Mouse (Mus musculus) gonadal fat pad, adult 2 months (tissue): ENCODE results near the gene Cd300ld2. TPM values are rescaled to one million over a fixed set of nuclear protein-coding genes. Genes with fewer than 3 reads are reported as not detected.
"Not testable (repeated sequence)": the region's sequence is repeated elsewhere in the genome, so short reads cannot be mapped to it uniquely, and the experiment has no call there.

Source experiments
- DNase-seq: peaks from one replicate; pipeline ENCODE4 v3.0.0-alpha.2; 2012; ENCODE audit warnings: low read depth
- polyA plus RNA-seq: library from polyadenylated mRNA; depleted of rRNA; stranded (reverse); fragments of >200 nt; gene quantifications from 2 replicates; pipeline ENCODE4 v1.2.3, GENCODE M21; 2012; rRNA removed

Cd300ld2 gene
- 0.65 and 0.74 TPM in 2 replicates for polyA plus RNA-seq

DNA sequence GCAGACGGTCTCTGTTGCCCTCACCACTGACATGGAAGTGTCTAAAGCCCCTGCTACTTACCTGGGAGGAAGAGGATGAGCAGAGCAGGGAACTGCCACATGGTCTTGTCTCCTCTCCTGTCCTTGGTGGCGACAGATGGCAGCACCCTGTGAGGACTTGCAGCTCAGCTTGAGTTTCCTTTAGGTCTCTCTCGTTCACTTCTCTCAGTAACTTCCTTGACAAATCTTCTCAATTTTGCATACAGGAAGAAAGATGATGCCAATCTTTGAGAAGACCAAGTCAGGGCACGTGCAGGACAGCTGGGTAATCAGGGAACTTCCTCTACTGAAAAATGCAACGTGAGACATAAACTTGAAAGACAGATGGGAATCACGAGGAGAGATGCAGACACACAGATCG is at the start of gene Cd300ld2:
Cd300ld2 (minus strand) TSS at position 101 of the 400 bp plus-strand sequence.
- not testable (repeated sequence) for DNase-seq

DNA sequence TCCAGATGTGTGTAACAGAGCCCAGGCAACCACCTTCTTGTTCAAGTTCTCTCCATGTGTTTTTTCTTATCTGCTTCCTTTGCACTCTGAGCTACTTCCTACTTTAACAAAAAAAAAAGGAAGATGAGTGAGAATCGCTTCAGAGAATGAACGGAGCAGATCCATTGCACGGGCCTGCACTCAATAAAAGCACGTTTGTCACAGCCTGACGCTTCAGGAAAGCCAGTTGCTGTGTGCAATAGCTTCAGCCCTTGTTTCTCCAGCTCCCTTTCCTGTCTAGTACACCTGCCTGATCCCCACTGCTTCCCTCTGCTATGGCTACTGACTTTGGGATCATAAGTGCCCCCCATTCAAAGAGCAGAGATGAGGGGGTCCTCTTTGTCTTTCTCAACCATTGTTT is 46.1 kb upstream of the Cd300ld2 start, which contains the start of gene Cd300e:
Cd300e (minus strand) TSS at position 101 of the 400 bp plus-strand sequence.
- no peak for DNase-seq

DNA sequence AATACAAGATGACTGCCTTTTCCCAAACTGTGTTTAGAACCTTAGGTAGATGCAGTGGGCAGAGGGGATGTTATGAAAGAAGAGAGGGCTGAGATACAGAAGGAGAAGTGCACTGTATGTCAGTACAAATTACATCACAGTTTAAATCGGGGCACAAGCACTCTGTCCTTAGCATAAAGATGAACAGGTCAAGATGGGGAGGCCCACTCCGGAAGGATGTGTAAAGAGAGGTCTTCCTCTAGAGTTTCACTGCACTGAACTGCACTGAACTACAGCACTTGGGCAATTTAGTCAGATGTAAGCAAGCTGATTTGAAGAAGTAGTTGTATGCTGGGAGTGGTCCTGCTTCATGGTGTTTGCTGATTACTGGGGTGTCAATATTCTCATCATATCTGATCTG is 43.8 kb upstream of the Cd300ld2 start:
- no peak for DNase-seq

DNA sequence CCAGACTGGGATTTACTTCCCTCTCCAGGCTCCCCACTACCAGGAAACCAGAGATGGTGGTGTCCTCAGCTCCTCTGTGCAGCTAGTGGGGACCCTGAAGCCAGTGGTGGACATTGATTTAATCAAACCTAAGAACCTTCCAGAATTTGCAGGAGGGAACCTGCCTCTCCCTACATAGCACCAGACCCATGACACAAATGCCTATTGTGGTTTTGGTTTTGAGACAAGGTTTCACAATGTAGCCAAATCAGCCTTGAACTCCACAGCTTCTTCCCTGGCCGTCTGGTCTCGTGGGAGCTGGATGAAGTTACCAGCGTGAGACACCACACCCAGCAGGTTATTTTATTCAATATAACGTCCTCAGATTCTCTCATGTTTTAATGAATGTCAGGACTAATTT is 42.7 kb upstream of the Cd300ld2 start:
- DNase-seq: no peak

DNA sequence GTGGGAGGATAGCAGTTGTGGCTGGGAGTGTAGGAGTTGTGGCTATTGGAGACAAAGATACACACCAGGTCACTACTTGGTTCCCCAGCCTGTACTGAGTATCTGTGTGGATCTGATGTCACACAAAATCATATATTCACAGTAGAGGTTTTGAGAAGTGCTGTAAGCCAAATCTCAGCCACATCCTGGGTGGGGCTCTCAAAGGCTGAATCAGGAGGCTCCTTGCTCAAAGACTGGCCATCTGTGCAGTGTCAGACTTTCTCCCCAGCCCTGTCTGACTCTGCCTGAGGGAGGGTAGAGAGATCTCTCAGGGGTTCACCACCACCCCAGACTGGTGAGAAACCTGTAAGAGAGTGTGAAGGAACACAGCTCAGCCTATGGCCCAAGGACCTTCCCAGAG is 38.5 kb upstream of the Cd300ld2 start:
- DNase-seq: no peak

DNA sequence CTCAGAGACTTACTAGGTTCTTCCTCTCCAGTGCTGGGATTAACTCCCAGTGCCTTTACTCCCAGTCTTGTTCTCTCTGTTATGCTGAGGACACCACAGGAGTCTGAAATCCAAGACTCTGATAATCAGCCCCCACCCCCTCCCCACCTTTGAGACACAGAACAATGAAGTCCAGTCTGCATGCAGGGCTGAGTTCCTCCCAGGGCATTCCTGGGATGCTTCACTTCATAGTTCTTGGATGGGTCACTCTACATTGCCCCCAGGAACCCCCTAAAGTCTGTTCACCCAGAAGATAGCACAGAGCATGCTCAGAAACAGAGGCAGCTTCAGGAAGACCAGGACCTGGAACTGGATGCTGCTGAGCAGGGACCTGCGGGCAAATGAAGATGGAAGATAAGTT is 37.0 kb upstream of the Cd300ld2 start:
- no peak for DNase-seq

DNA sequence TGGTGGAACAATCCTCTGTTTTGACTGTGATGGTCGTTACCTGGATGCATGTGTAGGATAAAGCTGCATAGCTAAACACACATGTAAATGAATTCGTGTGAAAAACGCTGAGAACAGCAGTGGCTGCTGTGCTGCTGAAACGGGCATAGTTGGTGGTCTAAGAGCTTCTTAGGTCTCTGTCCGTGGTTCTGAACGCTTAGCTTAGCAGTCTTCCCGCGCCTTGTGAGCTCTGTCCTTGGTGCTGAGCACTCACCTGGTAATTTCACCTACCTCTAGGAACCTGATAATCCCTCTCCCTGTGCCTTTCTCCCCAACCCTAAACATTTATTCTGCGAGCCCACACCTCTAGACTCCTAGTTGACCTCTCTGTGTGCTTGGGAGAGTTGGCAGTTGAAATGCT is 36.2 kb upstream of the Cd300ld2 start:
- DNase-seq: no peak

DNA sequence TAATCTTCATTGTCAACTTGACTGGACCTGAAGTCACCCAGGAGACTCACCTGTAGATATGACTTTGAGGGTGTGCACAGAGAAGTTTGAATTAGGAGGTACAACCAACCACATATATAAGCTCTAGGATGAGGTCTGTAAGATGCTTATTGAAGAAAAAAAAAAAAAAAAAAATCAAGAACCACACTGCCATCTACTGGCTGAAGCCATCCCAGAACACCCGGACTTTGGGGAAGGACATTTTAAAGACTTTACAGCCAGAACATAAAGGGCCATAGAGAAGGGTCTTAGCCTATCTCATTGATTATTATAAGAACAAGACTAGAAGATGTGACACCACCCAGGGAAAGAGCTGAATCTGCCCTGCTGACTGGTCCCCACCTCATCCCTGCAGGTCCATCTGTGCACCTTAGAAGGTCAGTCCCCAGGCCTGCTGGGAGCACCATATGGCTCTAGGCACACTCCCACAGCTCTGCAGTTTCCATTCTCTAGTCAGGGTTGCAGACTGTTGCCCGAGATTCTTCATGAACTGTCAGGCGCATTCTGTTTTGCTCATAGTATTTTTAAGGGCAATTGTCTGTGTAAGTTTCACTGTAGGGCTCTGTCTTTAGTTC is 33.4 kb upstream of the Cd300ld2 start:
- DNase-seq: no peak

DNA sequence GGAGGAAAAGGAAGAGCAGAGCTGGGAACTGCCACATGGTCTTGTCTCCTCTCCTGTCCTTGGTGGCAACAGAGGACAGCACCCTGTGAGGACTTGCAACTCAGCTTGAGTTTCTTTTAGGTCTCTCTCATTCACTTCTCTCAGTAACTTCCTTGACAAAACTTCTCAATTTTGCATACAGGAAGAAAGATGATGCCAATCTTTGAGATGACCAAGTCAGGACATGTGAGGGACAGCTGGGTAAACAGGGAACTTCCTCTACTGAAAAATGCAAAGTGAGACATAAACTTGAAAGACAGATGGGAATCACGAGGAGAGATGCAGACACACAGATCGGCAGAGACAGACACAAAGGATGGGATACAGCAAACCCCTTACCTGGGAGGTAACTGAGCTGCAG is 32.3 kb upstream of the Cd300ld2 start, which contains the start of gene Cd300ld3:
Cd300ld3 (minus strand) TSS at position 151 of the 400 bp plus-strand sequence.
- DNase-seq: no peak

DNA sequence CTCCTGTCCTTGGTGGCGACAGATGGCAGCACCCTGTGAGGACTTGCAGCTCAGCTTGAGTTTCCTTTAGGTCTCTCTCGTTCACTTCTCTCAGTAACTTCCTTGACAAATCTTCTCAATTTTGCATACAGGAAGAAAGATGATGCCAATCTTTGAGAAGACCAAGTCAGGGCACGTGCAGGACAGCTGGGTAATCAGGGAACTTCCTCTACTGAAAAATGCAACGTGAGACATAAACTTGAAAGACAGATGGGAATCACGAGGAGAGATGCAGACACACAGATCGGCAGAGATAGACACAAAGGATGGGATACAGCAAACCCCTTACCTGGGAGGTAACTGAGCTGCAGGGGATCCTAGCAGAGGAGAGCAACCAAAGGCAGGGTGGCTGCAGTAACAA is 21.7 kb upstream of the Cd300ld2 start, which contains the start of gene Cd300ld5:
Cd300ld5 (minus strand) TSS at position 101 of the 400 bp plus-strand sequence.
- DNase-seq: not testable (repeated sequence)

DNA sequence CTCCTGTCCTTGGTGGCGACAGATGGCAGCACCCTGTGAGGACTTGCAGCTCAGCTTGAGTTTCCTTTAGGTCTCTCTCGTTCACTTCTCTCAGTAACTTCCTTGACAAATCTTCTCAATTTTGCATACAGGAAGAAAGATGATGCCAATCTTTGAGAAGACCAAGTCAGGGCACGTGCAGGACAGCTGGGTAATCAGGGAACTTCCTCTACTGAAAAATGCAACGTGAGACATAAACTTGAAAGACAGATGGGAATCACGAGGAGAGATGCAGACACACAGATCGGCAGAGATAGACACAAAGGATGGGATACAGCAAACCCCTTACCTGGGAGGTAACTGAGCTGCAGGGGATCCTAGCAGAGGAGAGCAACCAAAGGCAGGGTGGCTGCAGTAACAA is 10.9 kb upstream of the Cd300ld2 start, which contains the start of gene Cd300ld4:
Cd300ld4 (minus strand) TSS at position 101 of the 400 bp plus-strand sequence.
- DNase-seq: not testable (repeated sequence)

DNA sequence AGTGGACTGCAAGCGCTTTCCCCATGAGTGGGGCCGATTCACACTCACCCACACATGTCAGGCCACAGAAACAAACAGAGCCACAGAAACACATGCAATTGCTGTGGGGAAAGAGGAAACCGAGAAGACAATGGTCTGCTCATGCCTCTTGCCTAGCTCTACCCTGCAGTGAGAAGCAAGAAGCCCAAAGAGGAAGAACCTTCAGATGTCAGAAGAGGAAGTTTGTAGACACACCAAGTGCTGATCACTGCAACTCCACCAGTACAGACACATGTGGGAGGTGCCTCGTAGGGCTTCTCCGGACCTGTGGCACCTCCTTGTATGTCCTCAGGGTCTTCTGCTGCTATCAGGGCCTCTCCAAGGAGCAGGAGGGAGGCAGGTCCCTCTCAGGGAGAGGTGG is 11.9 kb downstream of the Cd300ld2 start:
- DNase-seq: no peak

DNA sequence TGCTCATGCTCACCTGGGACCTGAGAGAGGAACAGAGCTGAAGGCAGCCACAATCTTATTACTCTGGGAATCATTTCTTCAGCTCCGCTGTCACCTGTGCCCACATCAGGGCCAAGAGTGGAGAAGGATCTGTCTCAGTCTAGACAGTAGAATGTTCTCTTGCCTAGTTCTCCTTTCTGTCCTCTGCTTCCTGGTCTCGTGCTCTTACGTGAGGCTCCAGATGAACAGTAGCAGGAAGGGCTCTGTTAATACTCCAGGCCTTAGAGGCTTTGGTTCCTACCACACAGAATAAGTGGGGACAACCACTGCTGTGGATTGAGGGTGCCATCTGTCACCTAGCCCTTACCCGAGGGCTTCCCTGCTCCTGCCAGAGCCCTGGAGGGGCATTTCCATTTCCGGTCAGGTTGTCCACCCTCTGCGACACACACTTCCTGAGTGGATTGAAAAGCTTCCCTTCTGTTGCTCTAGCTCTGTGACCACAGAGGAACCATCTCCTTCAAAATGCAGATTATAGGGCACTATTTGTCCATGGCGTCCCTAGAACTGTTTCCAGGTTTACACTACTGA is 14.4 kb downstream of the Cd300ld2 start, which contains the start of gene Cd300c2:
Cd300c2 (minus strand) TSS at position 407 of the 567 bp plus-strand sequence.
- DNase-seq: no peak

DNA sequence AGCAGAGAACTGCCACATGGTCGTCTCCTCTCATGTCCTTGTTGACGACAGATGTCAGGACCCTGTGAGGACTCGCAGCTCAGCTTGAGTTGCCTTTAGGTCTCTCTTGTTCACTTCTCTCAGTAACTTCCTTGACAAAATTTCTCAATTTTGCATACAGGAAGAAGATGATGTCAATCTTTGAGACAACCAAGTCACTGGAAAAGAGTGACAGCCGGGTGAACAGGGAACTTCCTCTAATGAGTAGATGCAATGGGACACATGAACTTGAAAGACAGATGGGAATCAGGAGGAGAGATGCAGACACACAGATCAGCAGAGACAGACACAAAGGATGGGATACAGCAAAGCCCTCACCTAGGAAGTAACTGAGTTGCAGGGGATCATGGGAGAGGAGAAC is 26.2 kb downstream of the Cd300ld2 start, which contains the start of gene Cd300ld:
Cd300ld (minus strand) TSS at position 130 of the 400 bp plus-strand sequence.
- no peak for DNase-seq

DNA sequence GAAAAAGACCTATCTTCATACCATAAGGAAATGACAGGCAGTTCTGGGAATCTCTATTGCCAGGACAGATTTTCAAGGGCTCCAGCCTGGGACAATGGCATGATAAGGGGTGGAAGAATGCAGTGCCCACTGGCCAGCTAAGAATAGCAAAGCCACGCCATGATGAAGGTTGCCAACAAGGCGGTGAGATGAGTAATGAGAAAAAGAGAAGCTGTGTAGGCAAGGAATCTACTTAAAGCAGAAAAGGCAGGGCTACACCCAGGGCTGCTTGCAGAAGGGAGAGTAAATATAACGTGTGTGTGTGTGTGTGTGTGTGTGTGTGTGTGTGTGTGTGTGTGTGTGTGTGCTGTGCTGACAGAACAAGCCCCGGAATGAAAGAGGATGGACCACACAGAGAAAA is 34.1 kb downstream of the Cd300ld2 start:
- DNase-seq: no peak

DNA sequence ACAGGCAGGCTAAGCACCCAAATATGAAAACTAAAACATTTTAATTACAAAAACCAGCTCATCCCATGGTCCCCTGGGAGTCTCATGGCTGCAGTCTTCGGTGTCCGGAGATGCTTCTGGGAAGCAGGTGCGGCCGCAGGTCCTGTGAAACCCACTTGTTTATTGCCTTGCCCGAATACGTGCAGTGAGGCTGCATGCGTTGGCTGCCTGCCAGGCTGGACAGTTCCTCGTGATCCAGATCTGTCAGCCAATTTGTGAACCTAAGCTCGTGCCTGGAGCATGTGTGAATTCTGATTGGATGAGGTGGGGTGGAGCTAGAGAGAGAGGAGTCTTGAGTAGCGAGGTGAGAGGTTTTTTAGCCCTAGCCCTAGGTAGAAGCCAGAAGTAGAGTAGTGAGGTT is 43.3 kb downstream of the Cd300ld2 start:
- DNase-seq: no peak

DNA sequence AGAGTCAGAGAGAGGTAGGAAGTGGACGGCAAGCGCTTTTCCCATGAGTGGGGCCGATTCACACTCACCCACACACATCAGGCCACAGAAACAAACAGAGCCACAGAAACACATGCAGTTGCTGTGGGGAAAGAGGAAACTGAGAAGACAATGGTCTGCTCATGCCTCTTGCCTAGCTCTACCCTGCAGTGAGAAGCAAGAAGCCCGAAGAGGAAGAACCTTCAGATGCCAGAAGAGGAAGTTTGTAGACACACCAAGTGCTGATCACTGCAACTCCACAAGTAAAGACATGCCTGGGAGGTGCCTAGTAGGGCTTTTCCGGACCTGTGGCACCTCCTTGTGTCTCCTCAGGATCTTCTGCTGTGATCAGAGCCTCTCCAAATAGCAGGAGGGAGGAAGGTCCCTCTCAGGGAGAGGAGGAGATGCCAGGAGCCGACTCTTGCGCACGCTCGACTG is 47.2 kb downstream of the Cd300ld2 start, which contains the start of gene Cd300c:
Cd300c (minus strand) TSS at position 406 of the 456 bp plus-strand sequence.
- no peak for DNase-seq

DNA sequence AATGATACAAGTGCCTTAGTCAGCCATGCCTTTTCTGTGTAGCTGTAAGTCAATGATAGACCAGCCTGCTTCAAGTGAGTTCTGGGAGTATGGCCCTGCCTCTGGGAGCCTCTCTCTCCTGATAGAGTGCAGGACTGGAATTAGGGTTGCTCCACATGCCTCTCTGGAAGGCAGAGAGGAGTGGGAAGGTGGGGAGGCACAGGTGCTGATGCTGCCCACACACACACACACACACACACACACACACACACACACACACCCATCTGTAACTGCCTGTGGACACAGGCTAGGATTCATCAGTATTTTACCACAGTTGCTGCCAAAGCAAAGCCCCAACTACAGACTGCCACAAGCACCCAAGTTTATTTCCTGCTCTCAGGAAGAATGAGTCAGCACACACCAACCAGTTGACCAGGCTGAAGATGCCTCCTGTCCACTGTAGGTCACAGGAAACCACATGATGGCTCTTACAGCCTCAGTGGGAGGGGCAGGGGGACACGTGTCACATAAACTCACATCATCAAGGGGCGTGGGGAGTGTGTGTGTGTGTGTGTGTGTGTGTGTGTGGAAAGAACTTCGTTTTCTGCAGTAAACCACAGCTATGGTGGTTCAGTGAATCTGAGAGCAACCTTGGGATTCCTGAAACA is 50.7 kb downstream of the Cd300ld2 start:
- no peak for DNase-seq

DNA sequence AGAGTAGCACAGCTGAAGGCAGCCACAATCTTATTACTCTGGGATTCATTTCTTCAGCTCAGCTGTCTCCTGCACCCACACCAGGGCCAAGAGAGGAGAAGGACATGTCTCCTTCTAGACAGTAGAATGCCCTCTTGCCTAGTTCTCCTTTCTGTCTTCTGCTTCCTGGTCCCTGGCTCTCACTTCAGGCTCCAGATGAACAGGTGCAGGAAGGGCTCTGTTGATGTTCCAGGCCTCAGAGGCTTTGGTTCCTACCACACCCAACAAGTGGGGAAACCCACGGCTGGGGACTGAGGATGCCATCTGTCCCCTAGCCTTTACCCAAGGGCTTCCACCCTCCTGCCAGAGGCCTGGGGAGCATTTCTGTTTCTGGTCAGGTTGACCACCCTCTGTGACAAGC is 55.6 kb downstream of the Cd300ld2 start:
- no peak for DNase-seq
